Mouse (Mus musculus): ENCODE data around the gene Phldb1. TPM values are rescaled to one million over a fixed set of nuclear protein-coding genes. Genes with fewer than 3 reads are reported as not detected.

The Phldb1 gene
- polyA plus RNA-seq (2012; rRNA removed), result 3.0 and 3.7 TPM in 2 replicates

GRCm38 (mm10) chr9:44734524-44735494 is at the start of gene Phldb1:
Gene Phldb1 (minus strand): TSS chr9:44735198.

GRCm38 (mm10) chr9:44767101-44768028 is 32.4 kb upstream of the Phldb1 start, which contains the start of the genes Arcn1 and Ift46:
Gene Arcn1 (minus strand): TSS chr9:44767845.
Gene Ift46 (plus strand): TSS chr9:44767908.

DNA sequence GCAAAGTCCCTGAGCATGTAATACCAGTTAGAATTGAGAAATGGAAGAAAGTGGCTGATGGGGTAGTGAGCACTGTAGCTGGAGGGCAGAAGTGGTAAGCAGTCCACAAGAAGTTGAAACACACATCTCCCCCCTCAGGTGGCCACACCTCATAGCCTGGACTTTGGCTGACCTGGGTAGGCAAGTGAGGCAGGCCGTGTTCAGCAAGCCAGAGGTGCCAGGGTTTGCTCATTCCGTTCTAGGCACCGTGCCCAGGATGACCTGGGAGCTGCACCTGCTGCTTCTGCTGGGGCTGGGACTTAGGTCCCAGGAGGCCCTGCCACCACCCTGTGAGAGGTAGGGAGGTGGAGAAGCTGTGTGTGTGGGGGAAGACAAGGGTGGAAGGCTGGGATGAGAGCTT is 62.0 kb downstream of the Phldb1 start, which contains the start of gene Treh:
Treh (plus strand) TSS at position 229 of the 400 bp plus-strand sequence.

Other genes starting within 250 kb of the Phldb1 start
- gene Cxcr5, start 173.3 kb downstream of the Phldb1 start, polyA plus RNA-seq (2012; rRNA removed), result 0.28 and 0.31 TPM in 2 replicates
- gene Ddx6, start 130.3 kb downstream of the Phldb1 start, polyA plus RNA-seq (2012; rRNA removed), result 10.3 and 10.7 TPM in 2 replicates
- gene Treh, start 62.0 kb downstream of the Phldb1 start, polyA plus RNA-seq (2012; rRNA removed), result 0.01 and 0.08 TPM in 2 replicates
- 44.1 and 45.4 TPM in 2 replicates for gene Arcn1, start 32.6 kb upstream of the Phldb1 start, polyA plus RNA-seq (2012; rRNA removed)
- gene Ift46, start 32.7 kb upstream of the Phldb1 start, polyA plus RNA-seq (2012; rRNA removed), result 20.5 and 22.6 TPM in 2 replicates
- gene Tmem25, start 64.1 kb upstream of the Phldb1 start, polyA plus RNA-seq (2012; rRNA removed), result 20.9 and 22.9 TPM in 2 replicates
- 260 and 292 TPM in 2 replicates for gene Ttc36, start 67.9 kb upstream of the Phldb1 start, polyA plus RNA-seq (2012; rRNA removed)
- 1.7 and 2.0 TPM in 2 replicates for gene Kmt2a, start 146.1 kb upstream of the Phldb1 start, polyA plus RNA-seq (2012; rRNA removed)
- gene Atp5l, start 185.5 kb upstream of the Phldb1 start, polyA plus RNA-seq (2012; rRNA removed), result 458 and 467 TPM in 2 replicates
- gene Ube4a, start 230.4 kb upstream of the Phldb1 start, polyA plus RNA-seq (2012; rRNA removed), result 8.1 and 8.3 TPM in 2 replicates
- 0.42 and 0.99 TPM in 2 replicates for gene Cd3g, start 245.2 kb upstream of the Phldb1 start, polyA plus RNA-seq (2012; rRNA removed)
- 0.22 and 0.30 TPM in 2 replicates for gene Cd3d, start 246.6 kb upstream of the Phldb1 start, polyA plus RNA-seq (2012; rRNA removed)